15 mouse cellular contexts compared by ENCODE assay signal in the genomic region with DNA sequence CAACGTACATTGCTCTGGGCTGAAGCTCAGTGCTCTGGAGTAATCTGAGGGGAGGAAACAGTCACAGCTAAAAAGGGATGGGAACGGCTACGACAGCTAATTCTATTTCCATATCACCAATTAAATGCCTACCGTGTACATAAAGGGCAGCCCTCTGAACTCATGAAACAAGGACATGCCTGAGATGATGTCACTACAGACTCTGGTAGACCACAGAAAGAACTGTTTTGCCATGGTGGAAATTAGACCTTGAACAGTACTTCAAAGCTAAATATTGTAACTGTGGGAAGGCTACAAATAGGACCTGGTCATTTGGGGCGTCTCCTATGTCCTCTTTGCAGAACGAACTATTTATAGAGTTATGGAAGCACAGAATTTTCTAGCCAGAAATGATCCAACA.
A peak's percentile ranks its signal among the peaks of the same experiment; 100 is the strongest.
DNase-seq lines count a peak whose midpoint lies in the region; ATAC-seq and TF ChIP-seq lines count a peak whose summit lies in the region.
"Had no signal": no experiment of that assay in that cellular context is flagged by ENCODE, and none has a peak within 500 bp of the region (broad histone marks: within the 10 kb centered on the region; RNA-seq: fewer than 3 reads in every experiment).

No protein-coding gene starts in this region.

- peak overlapping the region; percentile 92 for H3K27ac ChIP-seq in gastrocnemius, adult 2 months
- H3K27ac ChIP-seq in layer of hippocampus, adult 2 months: peak overlapping the region; percentile 80
- H3K27ac ChIP-seq: heart, embryonic 15.5 days; hindbrain, embryonic 12.5 days; liver, embryonic 15.5 days; neural tube, embryonic 13.5 days; stomach, embryonic 15.5 days had no signal

- peak overlapping the region; percentile 14 for H3K4me3 ChIP-seq in gastrocnemius, adult 2 months
- H3K4me3 ChIP-seq in layer of hippocampus, adult 2 months: no peak overlapping the region
- H3K4me3 ChIP-seq: heart, embryonic 15.5 days; hindbrain, embryonic 12.5 days; liver, embryonic 15.5 days; neural tube, embryonic 13.5 days; stomach, embryonic 15.5 days had no signal

- no peak for TF ChIP-seq CTCF in gastrocnemius, adult 2 months (IDR thresholded peaks at IDR 0.05)
- no peak for TF ChIP-seq CTCF in layer of hippocampus, adult 2 months (conservative IDR thresholded peaks at IDR 0.05)

- no peak for DNase-seq in gastrocnemius, adult 2 months
- DNase-seq in gastrocnemius, adult 18-20 months (ENCODE audit: low spot score): no peak
- no peak for DNase-seq in layer of hippocampus, adult 2 months (ENCODE audit: low spot score in 2 of 2)
- DNase-seq in layer of hippocampus, postnatal 14 days (ENCODE audit: low spot score in 2 of 2): no peak
- DNase-seq in CD4-positive helper T cell, adult 2 months (ENCODE audit: low read depth, low spot score): peak; percentile 6
- DNase-seq in ovary, postnatal 14 days (ENCODE audit: low spot score): no peak
- no peak for DNase-seq in left cerebral cortex, adult 8-10 months (ENCODE audit: low spot score in 2 of 2)
- DNase-seq: adrenal gland, adult 2 months had no signal

- intact Hi-C loops in gastrocnemius, adult 2 months (cut with DNase I): loop anchor here (2.0 to 5.0 kb wide), 2 partner anchors 61 to 220 kb away; no protein-coding TSS in a partner anchor

- peak; percentile 25 for ATAC-seq in inflammation-experienced regulatory T-cells, adult 6 months
- ATAC-seq: intestine, embryonic 16.5 days had no signal
